Mouse (Mus musculus): ENCODE measurements around the gene Ect2l.
"Not testable (repeated sequence)": the region's sequence is repeated elsewhere in the genome, so short reads cannot be mapped to it uniquely, and the experiment has no call there.

Gene Ect2l

GRCm38 (mm10) chr10:18191706-18192105 is 19.0 kb downstream of the Ect2l start:
- DNase-seq (ENCODE audit: low spot score in 2 of 2): no peak

- no peak for DNase-seq (ENCODE audit: low spot score in 2 of 2)
These were observed 21.2 kb downstream of the Ect2l start for GRCm38 (mm10) chr10:18189498-18189897.

GRCm38 (mm10) chr10:18188564-18188963 is 22.1 kb downstream of the Ect2l start:
- DNase-seq (ENCODE audit: low spot score in 2 of 2): no peak

GRCm38 (mm10) chr10:18182246-18182645 is 28.4 kb downstream of the Ect2l start:
- no peak for DNase-seq (ENCODE audit: low spot score in 2 of 2)

- DNase-seq (ENCODE audit: low spot score in 2 of 2): no peak
These were observed 33.4 kb downstream of the Ect2l start for GRCm38 (mm10) chr10:18177304-18177703.

GRCm38 (mm10) chr10:18176722-18177121 is 34.0 kb downstream of the Ect2l start:
- no peak for DNase-seq (ENCODE audit: low spot score in 2 of 2)

- no peak for DNase-seq (ENCODE audit: low spot score in 2 of 2)
These were observed 35.6 kb downstream of the Ect2l start for GRCm38 (mm10) chr10:18175087-18175486.

GRCm38 (mm10) chr10:18162435-18162971 is 48.2 kb downstream of the Ect2l start:
- no peak for DNase-seq (ENCODE audit: low spot score in 2 of 2)

GRCm38 (mm10) chr10:18147224-18147623 is 63.5 kb downstream of the Ect2l start:
- no peak for DNase-seq (ENCODE audit: low spot score in 2 of 2)

- DNase-seq (ENCODE audit: low spot score in 2 of 2): no peak
These were observed 68.5 kb downstream of the Ect2l start for GRCm38 (mm10) chr10:18142231-18142630.

GRCm38 (mm10) chr10:18141389-18141788 is 69.3 kb downstream of the Ect2l start:
- DNase-seq (ENCODE audit: low spot score in 2 of 2): no peak

GRCm38 (mm10) chr10:18139615-18140014 is 71.1 kb downstream of the Ect2l start:
- no peak for DNase-seq (ENCODE audit: low spot score in 2 of 2)

- DNase-seq (ENCODE audit: low spot score in 2 of 2): not testable (repeated sequence)
These were observed 71.7 kb downstream of the Ect2l start for GRCm38 (mm10) chr10:18138853-18139503.

GRCm38 (mm10) chr10:18131666-18132650 is 78.7 kb downstream of the Ect2l start:
- no peak for DNase-seq (ENCODE audit: low spot score in 2 of 2)

- no peak for DNase-seq (ENCODE audit: low spot score in 2 of 2)
These were observed 80.4 kb downstream of the Ect2l start for GRCm38 (mm10) chr10:18130276-18130675.

- DNase-seq (ENCODE audit: low spot score in 2 of 2): no peak
These were observed 92.4 kb downstream of the Ect2l start for GRCm38 (mm10) chr10:18118336-18118735.

- DNase-seq (ENCODE audit: low spot score in 2 of 2): no peak
These were observed 97.1 kb downstream of the Ect2l start for GRCm38 (mm10) chr10:18113473-18114093.

- no peak for DNase-seq (ENCODE audit: low spot score in 2 of 2)
These were observed 99.8 kb downstream of the Ect2l start for GRCm38 (mm10) chr10:18110940-18111339.

- no peak for DNase-seq (ENCODE audit: low spot score in 2 of 2)
These were observed 103.2 kb downstream of the Ect2l start for GRCm38 (mm10) chr10:18107471-18107870.

- no peak for DNase-seq (ENCODE audit: low spot score in 2 of 2)
These were observed 108.5 kb downstream of the Ect2l start for GRCm38 (mm10) chr10:18102166-18102565.

GRCm38 (mm10) chr10:18090691-18091090 is 120.0 kb downstream of the Ect2l start:
- no peak for DNase-seq (ENCODE audit: low spot score in 2 of 2)

GRCm38 (mm10) chr10:18082772-18083171 is 127.9 kb downstream of the Ect2l start:
- no peak for DNase-seq (ENCODE audit: low spot score in 2 of 2)
